Mouse (Mus musculus): ENCODE data around the gene Lmo7. TPM values are rescaled to one million over a fixed set of nuclear protein-coding genes. Genes with fewer than 3 reads are reported as not detected.

Lmo7 gene
- polyA plus RNA-seq, 1 experiment = 0.79 TPM

DNA sequence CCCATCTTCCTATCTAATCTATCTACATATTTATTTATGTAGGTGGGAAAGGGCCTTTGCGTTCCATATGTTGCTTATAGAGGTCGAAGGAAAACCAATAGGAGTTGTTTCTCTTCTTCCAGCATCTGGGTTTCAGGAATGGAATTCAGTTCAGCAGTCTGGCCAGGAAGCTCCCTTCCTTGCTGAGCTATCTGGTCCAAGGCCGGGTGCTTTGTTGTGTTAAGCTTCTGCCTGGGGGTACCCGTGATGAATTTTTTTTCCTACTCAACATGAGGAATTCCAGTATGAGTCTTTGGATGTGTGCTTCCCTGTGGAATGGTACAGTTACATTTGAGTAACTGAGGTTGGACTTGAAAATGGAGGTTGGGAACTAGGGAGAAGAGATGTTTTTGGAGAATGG is 139.9 kb downstream of the Lmo7 start:
- Histone ChIP-seq H3K27ac (ENCODE audit: insufficient read depth, low read length) (no peak overlapping the region), H3K27me3 (ENCODE audit: control insufficient read depth, insufficient read depth, low read length) (no peaks in the 10 kb centered on the region), H3K36me3 (ENCODE audit: control insufficient read depth, insufficient read depth, low read length) (no peaks in the 10 kb centered on the region), H3K4me1 (ENCODE audit: control insufficient read depth, insufficient read depth, insufficient read length) (no peaks in the 10 kb centered on the region), H3K4me3 (ENCODE audit: extremely low read depth, insufficient read depth, insufficient read length) (no peak overlapping the region)
- 86% methylated on average over 4 of the region's 4 CpGs for WGBS
- DNase-seq (ENCODE audit: low read depth in 1 of 2, low spot score in 2 of 2) = no peak
- TF ChIP-seq POLR2A (IDR thresholded peaks at IDR 0.05; ENCODE audit: low read depth, low read length) (no peak), CTCF (IDR thresholded peaks at IDR 0.05; ENCODE audit: extremely low read depth, insufficient read depth, insufficient read length, insufficient replicate concordance) (no peak)

DNA sequence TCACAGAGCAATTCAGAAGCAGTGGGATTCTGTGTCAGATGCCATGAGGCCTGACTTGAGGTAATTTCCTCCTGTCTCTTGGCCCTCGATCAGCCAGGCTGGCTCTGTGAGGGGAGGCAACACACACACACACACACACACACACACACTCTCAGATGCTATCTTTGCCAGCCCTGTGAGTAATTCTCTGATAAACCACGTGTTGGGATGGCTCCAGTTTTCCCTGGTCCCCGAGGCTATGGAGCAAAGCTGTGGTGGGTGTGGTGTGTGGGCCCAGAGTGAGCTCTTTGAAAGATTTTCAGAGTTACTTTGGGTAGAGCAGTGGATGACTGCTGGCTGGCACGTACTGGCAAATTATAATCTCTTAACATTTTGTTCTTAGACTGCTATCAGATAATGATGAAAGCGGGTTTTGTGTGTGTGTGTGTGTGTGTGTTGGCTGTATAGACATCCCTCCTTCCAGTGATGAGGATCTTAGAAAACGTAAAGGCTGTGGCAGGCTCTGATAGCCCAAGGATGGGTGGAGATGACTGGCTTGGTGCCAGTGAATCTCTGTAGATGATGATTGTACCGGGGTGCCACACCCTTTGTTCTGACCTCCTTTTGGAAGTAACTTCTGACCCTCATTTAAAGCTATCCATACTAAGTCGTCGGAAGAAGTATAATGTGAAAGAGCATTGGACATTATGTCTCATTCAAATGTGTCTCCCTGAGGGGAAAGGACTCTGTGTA is 140.6 kb downstream of the Lmo7 start:
- Histone ChIP-seq H3K27me3 (ENCODE audit: control insufficient read depth, insufficient read depth, low read length) (no peaks in the 10 kb centered on the region), H3K4me1 (ENCODE audit: control insufficient read depth, insufficient read depth, insufficient read length) (no peaks in the 10 kb centered on the region), H3K27ac (ENCODE audit: insufficient read depth, low read length) (no peak overlapping the region), H3K36me3 (ENCODE audit: control insufficient read depth, insufficient read depth, low read length) (no peaks in the 10 kb centered on the region), H3K4me3 (ENCODE audit: extremely low read depth, insufficient read depth, insufficient read length) (no peak overlapping the region)
- TF ChIP-seq CTCF (IDR thresholded peaks at IDR 0.05; ENCODE audit: extremely low read depth, insufficient read depth, insufficient read length, insufficient replicate concordance) = no peak
- no peak for TF ChIP-seq POLR2A (IDR thresholded peaks at IDR 0.05; ENCODE audit: low read depth, low read length)
- WGBS = 83% methylated on average over 9 of the region's 9 CpGs
- no peak for DNase-seq (ENCODE audit: low read depth in 1 of 2, low spot score in 2 of 2)

DNA sequence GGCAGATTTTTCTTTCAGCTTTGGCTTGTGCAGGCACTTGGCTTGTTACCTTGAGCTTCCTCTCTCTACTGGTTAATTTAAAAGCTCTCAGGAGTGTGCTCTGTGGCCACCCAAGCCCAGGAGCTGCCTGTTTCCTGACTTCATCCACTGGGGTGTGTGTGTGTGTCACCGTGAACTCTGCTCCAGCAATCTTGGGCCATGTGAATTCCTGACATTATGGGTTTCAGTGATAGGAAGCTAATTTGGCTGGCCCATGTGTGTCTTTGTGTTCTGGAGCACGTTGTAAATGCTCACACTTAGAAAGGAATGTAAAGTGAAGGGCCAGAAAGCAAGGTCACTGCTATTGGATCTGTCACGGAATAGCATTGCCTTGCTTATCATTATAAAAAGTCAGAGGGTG is 143.1 kb downstream of the Lmo7 start:
- TF ChIP-seq POLR2A (IDR thresholded peaks at IDR 0.05; ENCODE audit: low read depth, low read length) (no peak), CTCF (IDR thresholded peaks at IDR 0.05; ENCODE audit: extremely low read depth, insufficient read depth, insufficient read length, insufficient replicate concordance) (no peak)
- no peak overlapping the region for H3K4me3 ChIP-seq (ENCODE audit: extremely low read depth, insufficient read depth, insufficient read length)
- no peaks in the 10 kb centered on the region for H3K36me3 ChIP-seq (ENCODE audit: control insufficient read depth, insufficient read depth, low read length)
- 78% methylated on average over 3 of the region's 3 CpGs for WGBS
- H3K4me1 ChIP-seq (ENCODE audit: control insufficient read depth, insufficient read depth, insufficient read length) = no peaks in the 10 kb centered on the region
- no peaks in the 10 kb centered on the region for H3K27me3 ChIP-seq (ENCODE audit: control insufficient read depth, insufficient read depth, low read length)
- DNase-seq (ENCODE audit: low read depth in 1 of 2, low spot score in 2 of 2) = no peak
- H3K27ac ChIP-seq (ENCODE audit: insufficient read depth, low read length) = no peak overlapping the region

DNA sequence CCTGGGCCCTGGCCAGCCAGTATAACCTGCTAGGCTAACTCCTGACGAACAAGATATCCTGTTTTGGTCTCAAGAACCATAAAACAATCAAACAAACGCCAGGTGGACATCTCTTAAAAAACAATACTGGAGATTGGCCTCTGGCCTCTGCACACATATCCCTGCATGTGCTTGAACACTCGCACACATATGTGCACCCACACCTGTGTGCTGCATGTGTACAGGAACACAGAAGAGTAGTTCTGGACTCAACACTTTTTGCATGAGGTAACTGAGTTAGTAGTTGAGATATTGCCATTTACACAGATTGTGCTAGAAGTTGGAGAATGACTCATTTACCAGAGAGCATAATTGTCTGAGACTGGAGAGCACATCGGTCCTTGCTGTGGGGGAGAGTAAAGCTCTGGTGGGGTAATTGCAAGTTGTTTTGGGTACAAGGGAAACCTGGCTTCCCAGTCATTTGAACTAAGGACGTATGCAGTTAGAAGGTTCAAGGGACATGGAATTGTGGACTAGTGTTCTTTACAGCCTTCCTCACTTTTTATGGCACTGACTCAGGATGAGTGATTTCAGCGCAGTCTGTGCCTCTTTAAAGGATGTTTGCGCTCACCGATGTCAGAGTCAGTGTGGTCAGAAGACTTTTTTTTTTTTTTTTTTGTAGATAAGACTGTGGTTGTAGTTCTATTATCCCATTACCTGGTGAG is 148.7 kb downstream of the Lmo7 start:
- DNase-seq (ENCODE audit: low read depth in 1 of 2, low spot score in 2 of 2) = no peak
- 79% methylated on average over 8 of the region's 8 CpGs for WGBS
- no peak for TF ChIP-seq POLR2A (IDR thresholded peaks at IDR 0.05; ENCODE audit: low read depth, low read length)
- no peak for TF ChIP-seq CTCF (IDR thresholded peaks at IDR 0.05; ENCODE audit: extremely low read depth, insufficient read depth, insufficient read length, insufficient replicate concordance)
- H3K4me1 ChIP-seq (ENCODE audit: control insufficient read depth, insufficient read depth, insufficient read length) = no peaks in the 10 kb centered on the region
- H3K4me3 ChIP-seq (ENCODE audit: extremely low read depth, insufficient read depth, insufficient read length) = no peak overlapping the region
- no peaks in the 10 kb centered on the region for H3K36me3 ChIP-seq (ENCODE audit: control insufficient read depth, insufficient read depth, low read length)
- H3K27me3 ChIP-seq (ENCODE audit: control insufficient read depth, insufficient read depth, low read length) = no peaks in the 10 kb centered on the region
- H3K27ac ChIP-seq (ENCODE audit: insufficient read depth, low read length) = no peak overlapping the region

DNA sequence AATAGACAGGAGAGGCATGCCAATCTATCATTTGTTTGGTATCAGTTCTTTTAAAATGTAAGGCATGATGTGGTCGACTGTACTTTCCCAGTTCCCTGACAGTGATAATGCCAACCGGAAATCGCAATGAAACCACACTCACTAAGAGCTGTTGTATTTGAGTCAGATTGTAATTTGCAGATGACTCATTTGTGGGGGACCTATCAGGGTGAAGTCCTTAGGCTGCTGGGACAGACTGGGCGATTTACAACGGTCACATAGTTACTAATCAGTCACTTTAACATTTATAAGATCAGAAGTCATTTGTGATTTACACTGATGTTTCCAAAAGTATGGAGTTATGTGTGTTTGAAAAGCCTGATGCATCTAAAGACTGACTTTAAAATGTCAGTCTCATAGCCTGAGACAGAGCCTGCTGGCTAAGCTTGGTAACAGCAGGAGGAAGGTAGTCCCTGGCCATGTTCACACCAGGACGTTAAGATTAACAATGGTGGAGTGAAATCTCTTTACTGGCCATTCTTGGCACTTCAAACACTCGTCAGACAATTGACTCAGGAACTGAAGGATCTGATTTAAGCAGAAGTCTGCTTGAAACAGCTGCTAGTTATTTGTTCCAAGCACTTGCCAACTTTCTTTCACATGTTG is 149.4 kb downstream of the Lmo7 start:
- no peak for TF ChIP-seq POLR2A (IDR thresholded peaks at IDR 0.05; ENCODE audit: low read depth, low read length)
- no peak for TF ChIP-seq CTCF (IDR thresholded peaks at IDR 0.05; ENCODE audit: extremely low read depth, insufficient read depth, insufficient read length, insufficient replicate concordance)
- Histone ChIP-seq H3K4me3 (ENCODE audit: extremely low read depth, insufficient read depth, insufficient read length) (no peak overlapping the region), H3K27me3 (ENCODE audit: control insufficient read depth, insufficient read depth, low read length) (no peaks in the 10 kb centered on the region), H3K36me3 (ENCODE audit: control insufficient read depth, insufficient read depth, low read length) (no peaks in the 10 kb centered on the region), H3K27ac (ENCODE audit: insufficient read depth, low read length) (no peak overlapping the region), H3K4me1 (ENCODE audit: control insufficient read depth, insufficient read depth, insufficient read length) (no peaks in the 10 kb centered on the region)
- no peak for DNase-seq (ENCODE audit: low read depth in 1 of 2, low spot score in 2 of 2)
- WGBS = 57% methylated on average over 7 of the region's 7 CpGs

DNA sequence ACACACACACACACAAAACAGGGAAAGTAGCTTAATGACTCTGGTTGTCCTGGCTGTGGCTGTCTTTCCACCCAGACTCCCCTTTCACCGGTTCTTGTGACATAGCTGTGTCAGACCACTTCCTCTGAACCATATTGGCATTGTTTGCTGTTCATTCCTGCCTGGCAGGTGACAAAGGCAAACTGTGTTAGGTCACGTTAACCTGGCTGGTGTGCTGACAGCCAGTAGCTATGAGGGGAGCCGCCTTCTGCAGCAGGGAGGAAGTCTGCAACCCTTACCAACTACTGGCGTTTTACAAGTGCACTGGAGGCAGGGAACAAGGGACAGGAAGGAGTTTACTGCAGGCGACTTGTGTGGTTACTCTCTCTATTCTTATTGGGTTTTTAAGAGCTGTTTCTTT is 153.2 kb downstream of the Lmo7 start:
- TF ChIP-seq CTCF (IDR thresholded peaks at IDR 0.05; ENCODE audit: extremely low read depth, insufficient read depth, insufficient read length, insufficient replicate concordance) (no peak), POLR2A (IDR thresholded peaks at IDR 0.05; ENCODE audit: low read depth, low read length) (no peak)
- H3K27ac ChIP-seq (ENCODE audit: insufficient read depth, low read length) = no peak overlapping the region
- no peak for DNase-seq (ENCODE audit: low read depth in 1 of 2, low spot score in 2 of 2)
- no peaks in the 10 kb centered on the region for H3K36me3 ChIP-seq (ENCODE audit: control insufficient read depth, insufficient read depth, low read length)
- WGBS = 4% methylated on average over 5 of the region's 5 CpGs
- H3K4me3 ChIP-seq (ENCODE audit: extremely low read depth, insufficient read depth, insufficient read length) = no peak overlapping the region
- no peaks in the 10 kb centered on the region for H3K27me3 ChIP-seq (ENCODE audit: control insufficient read depth, insufficient read depth, low read length)
- H3K4me1 ChIP-seq (ENCODE audit: control insufficient read depth, insufficient read depth, insufficient read length) = no peaks in the 10 kb centered on the region

All from spleen, adult 2 months (tissue).